Mouse (Mus musculus) layer of hippocampus, adult 9-11 months (tissue): ENCODE data around the gene Myh9.
"Not testable (repeated sequence)": the region's sequence is repeated elsewhere in the genome, so short reads cannot be mapped to it uniquely, and the experiment has no call there.

ENCODE experiments used
- DNase-seq: peaks from one replicate; pipeline ENCODE4 v3.0.0; 2022

The Myh9 gene

DNA sequence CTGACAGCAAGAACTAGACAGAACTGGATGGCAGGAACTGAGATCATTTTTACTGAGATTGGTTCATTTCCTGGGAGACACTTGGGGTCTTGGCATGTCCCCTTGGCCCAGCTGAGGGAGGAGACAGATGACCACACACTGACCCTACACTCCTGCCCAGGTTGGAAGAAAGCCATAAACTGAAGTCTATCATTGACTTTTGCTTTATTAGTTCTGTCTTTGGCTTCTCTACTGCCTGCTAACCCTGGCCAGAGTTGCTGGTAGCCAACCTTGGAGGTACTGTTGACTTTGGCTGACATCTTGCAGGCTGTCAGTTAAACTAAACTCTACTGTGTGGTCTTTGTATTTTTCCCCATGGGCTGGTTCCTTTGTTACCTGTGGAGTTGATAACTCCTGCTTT lies 96.9 kb downstream of the Myh9 start:
- no peak for DNase-seq

GRCm38 (mm10) chr15:77744632-77745031 lies 97.3 kb downstream of the Myh9 start:
- DNase-seq: no peak

GRCm38 (mm10) chr15:77741556-77741955 lies 100.4 kb downstream of the Myh9 start:
- not testable (repeated sequence) for DNase-seq

- no peak for DNase-seq
Measured at GRCm38 (mm10) chr15:77740511-77741297, 101.3 kb downstream of the Myh9 start.

- DNase-seq: not testable (repeated sequence)
Measured at GRCm38 (mm10) chr15:77733903-77734302, 108.1 kb downstream of the Myh9 start.

DNA sequence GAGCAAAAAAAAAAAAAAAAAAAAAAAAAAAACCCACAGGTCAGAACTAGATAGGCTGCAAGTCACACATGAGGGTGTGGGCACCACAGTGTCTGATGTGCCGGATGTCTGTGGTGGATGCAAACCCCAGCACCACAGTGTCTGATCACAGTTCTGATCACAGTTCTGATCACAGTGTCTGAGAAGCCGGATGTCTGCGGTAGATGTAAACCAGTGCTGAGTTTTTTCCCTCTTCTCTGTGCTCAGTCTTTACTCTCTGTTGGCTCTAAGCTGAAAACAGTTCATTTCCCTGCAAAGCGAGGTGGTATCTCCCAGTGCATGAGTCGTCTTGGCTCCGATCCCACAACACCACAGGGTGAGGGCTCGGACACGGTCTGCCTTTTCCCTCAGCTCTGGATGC lies 108.6 kb downstream of the Myh9 start:
- DNase-seq: not testable (repeated sequence)

DNA sequence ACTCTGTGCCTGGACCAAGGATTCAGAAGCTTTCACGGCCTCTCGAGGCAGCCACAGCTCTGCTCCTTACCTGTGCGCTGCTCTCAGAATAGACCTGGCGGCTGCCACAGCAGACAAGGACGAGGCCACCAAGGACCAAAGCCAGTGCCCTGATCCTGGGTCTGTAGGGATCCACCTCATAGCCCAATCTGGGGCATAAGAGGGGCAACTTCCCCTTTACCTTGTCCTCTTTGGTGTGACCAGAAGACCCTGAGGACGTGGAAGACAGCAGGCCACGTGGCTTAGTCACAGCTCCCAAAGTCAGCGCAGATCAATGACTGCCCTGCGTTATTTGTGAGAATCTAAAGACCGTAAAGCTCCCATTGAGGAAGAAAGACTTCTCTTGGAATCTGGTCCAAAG lies 109.1 kb downstream of the Myh9 start:
- DNase-seq: not testable (repeated sequence)

DNA sequence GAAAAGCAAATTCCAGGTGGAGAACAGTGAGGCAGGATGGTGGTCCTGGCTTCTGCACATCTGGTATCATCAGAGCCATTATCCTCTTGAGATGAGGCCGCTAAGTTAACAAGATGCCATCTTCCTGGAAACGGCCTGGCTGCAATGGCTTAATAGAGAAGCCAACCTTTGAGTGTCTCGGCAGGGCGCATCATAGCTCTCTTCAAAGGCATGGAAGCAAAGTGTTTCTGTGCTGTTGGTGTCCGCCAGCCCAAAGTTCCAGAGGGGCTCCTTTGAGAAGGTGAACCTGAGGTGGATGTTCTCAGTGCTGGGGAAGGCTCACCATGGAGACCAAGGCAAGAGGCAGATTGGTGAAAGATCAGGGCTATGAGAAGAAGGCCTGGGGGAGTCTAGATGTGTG lies 110.4 kb downstream of the Myh9 start:
- no peak for DNase-seq

DNA sequence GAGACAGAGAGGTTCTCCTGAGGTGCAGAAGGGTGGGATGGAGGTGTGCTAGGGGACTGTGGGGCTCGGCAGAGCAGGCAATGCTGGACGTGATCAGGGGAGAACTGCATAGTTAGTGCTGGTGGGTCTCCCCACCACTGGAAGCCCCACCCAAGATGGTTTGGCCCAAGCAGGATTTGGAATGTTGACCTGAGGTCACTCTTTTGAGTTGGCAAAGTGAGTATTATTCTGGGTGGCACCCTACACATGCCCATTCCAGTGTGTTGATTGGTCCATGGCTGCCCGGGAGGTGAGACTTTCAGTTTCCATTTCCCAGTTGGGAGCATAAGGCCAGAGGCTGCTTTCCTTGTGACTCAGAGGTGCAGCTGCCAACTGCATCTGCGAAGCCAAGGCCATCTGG lies 113.2 kb downstream of the Myh9 start, which contains the start of gene Apol9b:
Apol9b (plus strand) TSS at position 301 of the 400 bp plus-strand sequence.
- not testable (repeated sequence) for DNase-seq

GRCm38 (mm10) chr15:77727745-77728144 lies 114.2 kb downstream of the Myh9 start:
- DNase-seq: not testable (repeated sequence)

GRCm38 (mm10) chr15:77727139-77727538 lies 114.8 kb downstream of the Myh9 start:
- DNase-seq: not testable (repeated sequence)

DNA sequence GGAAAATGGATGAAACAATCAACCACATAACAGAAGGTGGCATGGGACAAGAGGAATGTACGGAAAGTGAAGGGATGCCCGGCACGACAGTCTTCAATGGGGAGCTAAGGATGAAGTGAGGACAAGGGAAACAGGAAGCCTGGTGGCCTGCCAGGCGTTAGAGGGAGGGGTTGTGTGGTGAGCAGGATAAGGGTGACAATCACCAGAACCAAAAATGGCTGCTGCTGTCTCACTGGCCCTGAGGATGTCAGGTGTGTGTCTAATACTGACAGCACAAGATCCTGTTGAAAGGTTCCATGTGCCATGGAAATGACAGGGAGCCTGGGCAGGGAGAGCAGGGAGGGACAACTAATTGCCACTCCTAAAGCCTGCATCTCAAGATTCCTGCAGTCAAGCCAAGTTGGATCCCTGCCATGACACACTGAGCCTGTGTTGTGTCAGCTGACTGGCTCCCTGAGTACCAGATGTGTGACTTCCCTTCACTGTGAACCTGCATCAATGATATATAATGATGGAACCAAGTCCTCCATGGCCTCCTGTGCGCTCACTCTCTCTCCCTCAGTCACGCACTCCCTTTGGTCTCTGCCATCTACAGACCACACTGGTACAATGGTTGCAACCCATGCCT lies 116.5 kb downstream of the Myh9 start:
- DNase-seq: not testable (repeated sequence)

DNA sequence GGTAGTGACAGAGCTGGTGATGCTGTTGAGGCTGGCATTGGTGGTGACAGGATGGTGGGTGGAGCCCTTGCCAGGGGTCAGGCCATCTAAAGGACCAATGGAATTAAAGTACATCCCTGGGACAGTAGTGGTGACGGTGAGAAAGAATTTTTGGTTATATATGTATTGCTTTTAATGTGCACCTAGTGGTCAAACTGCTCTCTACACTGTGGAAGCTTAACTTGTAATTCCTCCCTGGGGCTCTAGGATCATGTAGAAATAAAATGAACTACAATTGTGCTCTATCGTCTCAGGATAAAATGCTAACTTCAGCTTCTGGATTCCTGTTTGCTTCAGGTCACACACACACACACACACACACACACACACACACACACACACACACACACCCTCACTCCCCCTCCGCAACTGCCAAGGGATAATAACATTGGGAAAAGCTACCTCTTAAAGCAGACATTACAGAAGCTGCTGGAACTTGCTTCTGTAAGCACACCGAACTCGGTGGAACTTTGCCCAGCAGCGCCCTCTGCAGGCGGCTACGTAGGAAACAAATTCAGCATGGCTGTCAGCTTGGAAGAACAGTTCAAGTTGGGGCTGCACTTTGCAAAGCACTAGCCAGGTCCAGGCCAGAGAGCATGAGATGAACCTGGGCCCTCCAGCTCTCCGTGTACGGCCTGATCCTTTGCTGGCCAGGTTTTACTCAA lies 117.6 kb downstream of the Myh9 start:
- not testable (repeated sequence) for DNase-seq

DNA sequence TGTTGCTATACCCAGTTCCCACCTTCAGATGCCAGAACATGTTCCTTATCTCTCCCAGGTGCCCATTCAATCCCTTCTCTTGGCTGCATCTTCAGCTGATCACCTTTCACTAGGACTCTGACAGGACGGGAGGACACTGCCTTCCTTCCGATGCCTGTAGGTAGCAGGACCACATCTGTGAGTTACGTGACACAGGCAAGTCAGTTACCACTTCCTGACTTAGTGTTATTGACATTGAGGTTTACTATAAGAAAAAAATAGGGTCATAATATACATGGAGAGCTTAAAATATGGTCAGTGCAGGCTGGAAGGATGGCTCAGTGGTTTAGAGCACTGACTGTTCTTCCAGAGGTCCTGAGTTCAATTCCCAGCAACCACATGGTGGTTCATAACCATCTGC lies 120.5 kb downstream of the Myh9 start:
- DNase-seq: not testable (repeated sequence)

GRCm38 (mm10) chr15:77718240-77718639 lies 123.7 kb downstream of the Myh9 start:
- not testable (repeated sequence) for DNase-seq
